Mouse (Mus musculus) heart, adult 2 months (tissue): Measurements from ENCODE around the gene Patj. TPM values are rescaled to one million over a fixed set of nuclear protein-coding genes. Genes with fewer than 3 reads are reported as not detected.

Source experiments
- DNase-seq, 2 experiments: peaks; one replicate each; pipeline ENCODE4 v3.0.0; 2021
- H3K27ac ChIP-seq: fragments of 200-600 bp; 2 replicates; pipeline ENCODE4 v1.8.1; 2022
- H3K27me3 ChIP-seq: fragments of 200-500 bp; 2 replicates; pipeline ENCODE4 v1.6.1; 2012; ENCODE audit warnings: mild to moderate bottlenecking, low read length, inconsistent platforms, mixed read lengths; ENCODE audit not compliant: control insufficient read depth, insufficient read depth
- H3K36me3 ChIP-seq: fragments of 200-500 bp; 2 replicates; pipeline ENCODE4 v1.6.1; 2012; ENCODE audit warnings: low read length, inconsistent platforms; ENCODE audit not compliant: control insufficient read depth, insufficient read depth
- H3K4me1 ChIP-seq: fragments of 200-500 bp; 2 replicates; pipeline ENCODE4 v1.6.1; 2011; ENCODE audit warnings: low read length; ENCODE audit not compliant: control insufficient read depth, insufficient read depth
- H3K4me3 ChIP-seq: fragments of 200-600 bp; 2 replicates; pipeline ENCODE4 v1.8.1; 2022
- H3K79me2 ChIP-seq: fragments of 200-500 bp; replicated peaks from 2 replicates; pipeline ENCODE4 v1.6.1; 2012; ENCODE audit warnings: mild to moderate bottlenecking, inconsistent platforms, low read length, moderate library complexity, mixed read lengths; ENCODE audit not compliant: control insufficient read depth, insufficient read depth
- H3K9ac ChIP-seq: fragments of 200-500 bp; 2 replicates; pipeline ENCODE4 v1.6.1; 2012; ENCODE audit warnings: low read depth, mild to moderate bottlenecking, control low read depth, inconsistent platforms, low read length, mixed read lengths
- CTCF ChIP-seq: fragments of 200-600 bp; IDR thresholded peaks from 2 replicates; pipeline ENCODE4 v1.8.1; 2022; ENCODE audit warnings: antibody characterized with exemption, mild to moderate bottlenecking, moderate library complexity
- EP300 ChIP-seq: fragments of 200-500 bp; IDR thresholded peaks from 2 replicates; pipeline ENCODE4 v1.6.1; 2011; ENCODE audit warnings: low read depth, low read length, control low read depth; ENCODE audit not compliant: insufficient read depth
- POLR2A ChIP-seq: fragments of 200-500 bp; IDR thresholded peaks from 2 replicates; pipeline ENCODE4 v1.6.1; 2011; ENCODE audit warnings: mild to moderate bottlenecking, low read depth, low read length, control low read depth; ENCODE audit not compliant: insufficient read depth
- WGBS: fragments of 180-500 bp; shearing (Covaris S2); methylation state at CpG from one replicate; pipeline ENCODE4 v1.1.7; 2018; 5-methylcytosine and 5-hydroxymethylcytosine counted together
- intact Hi-C: fragments of 180-260 bp; cut with DNase I; formaldehyde crosslinking; loops from one replicate; pipeline ENCODE4 v1.15.1; 2025
- polyA plus RNA-seq: library from polyadenylated mRNA; depleted of rRNA; stranded (reverse); fragments of >200 nt; gene quantifications from 2 replicates; pipeline ENCODE4 v1.2.3, GENCODE M21; 2012
- total RNA-seq, 2 experiments: library from RNA; stranded (reverse); gene quantifications; 2 replicates each; pipeline ENCODE4 v1.2.3; 2021

Patj gene
- total and polyA plus RNA-seq, 3 experiments: 6.1 to 14.5 (median 13.8) TPM

- no peak overlapping the region for H3K9ac ChIP-seq
- intact Hi-C loops: no loop called here
- H3K27ac ChIP-seq: no peak overlapping the region
- no peaks in the 10 kb centered on the region for H3K79me2 ChIP-seq
- no peak overlapping the region for H3K4me3 ChIP-seq
- H3K4me1 ChIP-seq: peaks cover 3% of the 10 kb centered on the region; the same call in 1 of the 2 replicates
- no peaks in the 10 kb centered on the region for H3K36me3 ChIP-seq
- WGBS: 80% methylated on average over 5 of the region's 5 CpGs
- no peak for DNase-seq
- no peaks in the 10 kb centered on the region for H3K27me3 ChIP-seq
- no peak for TF ChIP-seq CTCF
- TF ChIP-seq EP300: no peak
- TF ChIP-seq POLR2A: no peak
Observed at GRCm38 (mm10) chr4:98450829-98451228, 55.2 kb downstream of the Patj start.

GRCm38 (mm10) chr4:98451259-98451658 lies 55.7 kb downstream of the Patj start:
- 69% methylated on average over 3 of the region's 3 CpGs for WGBS
- DNase-seq: no peak
- intact Hi-C loops: no loop called here
- Histone ChIP-seq H3K9ac (no peak overlapping the region), H3K79me2 (no peaks in the 10 kb centered on the region), H3K4me1 (peaks cover 3% of the 10 kb centered on the region; the same call in 1 of the 2 replicates), H3K36me3 (no peaks in the 10 kb centered on the region), H3K27ac (no peak overlapping the region), H3K27me3 (no peaks in the 10 kb centered on the region), H3K4me3 (no peak overlapping the region)
- TF ChIP-seq EP300 (no peak), CTCF (no peak), POLR2A (no peak)

- H3K4me3 ChIP-seq: no peak overlapping the region
- no peaks in the 10 kb centered on the region for H3K79me2 ChIP-seq
- no peak for DNase-seq
- intact Hi-C loops: no loop called here
- H3K27ac ChIP-seq: no peak overlapping the region
- 95% methylated on average over 2 of the region's 2 CpGs for WGBS
- no peaks in the 10 kb centered on the region for H3K27me3 ChIP-seq
- no peaks in the 10 kb centered on the region for H3K36me3 ChIP-seq
- peaks cover 3% of the 10 kb centered on the region; the same call in 1 of the 2 replicates for H3K4me1 ChIP-seq
- H3K9ac ChIP-seq: no peak overlapping the region
- TF ChIP-seq EP300 (no peak), POLR2A (no peak), CTCF (no peak)
Observed at GRCm38 (mm10) chr4:98452725-98453124, 57.1 kb downstream of the Patj start.

GRCm38 (mm10) chr4:98453231-98453630 lies 57.6 kb downstream of the Patj start:
- H3K36me3 ChIP-seq: no peaks in the 10 kb centered on the region
- intact Hi-C loops: no loop called here
- no peak overlapping the region for H3K4me3 ChIP-seq
- no peak overlapping the region for H3K9ac ChIP-seq
- H3K4me1 ChIP-seq: peaks cover 3% of the 10 kb centered on the region; the same call in 1 of the 2 replicates
- no peak overlapping the region for H3K27ac ChIP-seq
- no peak for TF ChIP-seq CTCF
- no peak for TF ChIP-seq POLR2A
- TF ChIP-seq EP300: no peak
- H3K79me2 ChIP-seq: no peaks in the 10 kb centered on the region
- no peaks in the 10 kb centered on the region for H3K27me3 ChIP-seq
- WGBS: 84% methylated on average over 5 of the region's 5 CpGs
- no peak for DNase-seq

GRCm38 (mm10) chr4:98455352-98455751 lies 59.8 kb downstream of the Patj start:
- Histone ChIP-seq H3K79me2 (no peaks in the 10 kb centered on the region), H3K27me3 (no peaks in the 10 kb centered on the region), H3K4me1 (no peaks in the 10 kb centered on the region), H3K27ac (no peak overlapping the region), H3K4me3 (no peak overlapping the region), H3K36me3 (no peaks in the 10 kb centered on the region), H3K9ac (no peak overlapping the region)
- 74% methylated on average over 2 of the region's 2 CpGs for WGBS
- TF ChIP-seq EP300: no peak
- TF ChIP-seq POLR2A: no peak
- no peak for DNase-seq
- intact Hi-C loops: no loop called here

GRCm38 (mm10) chr4:98455910-98456309 lies 60.3 kb downstream of the Patj start:
- Histone ChIP-seq H3K27ac (no peak overlapping the region), H3K9ac (no peak overlapping the region), H3K4me3 (no peak overlapping the region), H3K79me2 (no peaks in the 10 kb centered on the region), H3K4me1 (no peaks in the 10 kb centered on the region), H3K36me3 (no peaks in the 10 kb centered on the region), H3K27me3 (no peaks in the 10 kb centered on the region)
- TF ChIP-seq EP300: no peak
- TF ChIP-seq POLR2A: no peak
- TF ChIP-seq CTCF: no peak
- intact Hi-C loops: no loop called here
- no peak for DNase-seq
- 89% methylated on average over 8 of the region's 8 CpGs for WGBS
